Mouse (Mus musculus): ENCODE data around the gene Eml1.

Eml1 gene

DNA sequence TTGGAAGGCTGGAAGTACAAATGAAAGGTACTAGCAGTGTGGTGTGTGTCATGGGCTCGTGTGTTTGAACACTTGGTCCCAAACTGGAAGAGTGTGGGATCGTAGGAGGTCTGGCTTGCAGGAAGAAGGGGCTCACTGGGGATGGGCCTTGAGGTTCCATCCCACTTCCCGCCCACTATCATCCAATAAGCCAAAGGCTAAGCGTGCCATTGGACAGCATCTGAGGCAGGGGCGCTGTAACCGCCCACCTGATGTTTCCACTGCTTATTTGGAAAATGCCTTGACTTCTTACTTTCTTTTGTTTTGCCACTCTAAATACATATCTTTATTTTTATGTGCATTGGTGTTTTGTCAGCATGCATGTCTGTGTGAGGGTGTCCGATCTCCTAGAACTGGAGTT, 181.0 kb downstream of the Eml1 start:
- no peak for DNase-seq (ENCODE audit: low spot score)

DNA sequence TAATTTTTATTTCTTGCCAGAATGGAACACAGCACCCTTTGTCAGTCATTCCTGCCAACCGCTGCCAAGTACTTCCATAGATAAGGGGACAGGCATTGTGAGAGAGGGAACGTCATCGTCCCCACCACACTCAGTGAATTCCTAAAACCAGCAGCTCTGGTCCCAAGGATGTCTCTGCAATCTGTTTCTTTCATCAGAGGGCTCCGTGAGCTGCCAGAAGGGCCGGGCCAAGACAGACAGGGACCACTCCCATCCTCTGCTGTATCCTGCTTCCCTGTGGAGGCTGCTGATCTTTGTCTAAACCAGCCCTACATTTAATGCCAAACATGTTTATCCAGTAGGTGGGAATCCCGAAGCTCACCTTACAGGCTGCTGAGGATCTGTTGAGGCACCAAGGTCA, 182.3 kb downstream of the Eml1 start:
- DNase-seq (ENCODE audit: low spot score) = no peak

DNA sequence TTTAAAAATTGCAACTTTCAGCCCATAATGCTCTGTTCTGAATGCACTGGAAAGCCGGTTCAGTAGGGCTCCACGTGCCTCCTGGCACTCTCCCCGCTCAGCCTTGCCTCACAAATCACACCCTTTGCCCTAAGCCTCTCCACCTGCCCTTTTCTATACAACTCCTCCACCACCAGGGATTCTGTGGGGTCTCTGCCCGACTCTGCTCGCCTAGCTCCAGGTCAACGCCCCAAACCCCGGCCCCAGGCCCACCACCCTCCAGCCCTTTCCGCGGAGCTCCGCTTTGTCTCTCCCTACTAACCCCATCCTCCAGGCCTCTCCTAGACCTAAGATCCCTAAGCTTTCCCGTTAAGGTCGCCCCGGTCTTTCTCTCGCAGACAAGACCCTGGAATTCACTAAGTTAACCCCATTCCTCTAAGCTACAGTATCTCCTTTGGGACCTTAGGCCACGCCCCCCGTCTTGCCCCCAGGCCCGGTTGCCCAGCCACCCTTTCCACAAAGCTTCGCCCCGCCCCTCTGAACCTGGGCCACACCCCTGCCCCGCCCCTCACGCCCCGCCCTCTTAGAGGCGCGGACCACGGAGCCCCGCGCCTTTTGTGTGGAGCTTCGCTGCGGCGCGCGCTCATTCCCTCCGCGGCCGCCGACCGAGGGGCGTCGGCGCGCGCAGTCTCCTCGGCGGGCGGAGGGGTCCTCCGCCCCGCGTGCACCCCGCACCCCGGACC, 183.5 kb downstream of the Eml1 start, which contains the start of gene Evl:
TSS of gene Evl (plus strand) at position 601 of the 722 bp plus-strand sequence.
- DNase-seq (ENCODE audit: low spot score) = peak; percentile 55

DNA sequence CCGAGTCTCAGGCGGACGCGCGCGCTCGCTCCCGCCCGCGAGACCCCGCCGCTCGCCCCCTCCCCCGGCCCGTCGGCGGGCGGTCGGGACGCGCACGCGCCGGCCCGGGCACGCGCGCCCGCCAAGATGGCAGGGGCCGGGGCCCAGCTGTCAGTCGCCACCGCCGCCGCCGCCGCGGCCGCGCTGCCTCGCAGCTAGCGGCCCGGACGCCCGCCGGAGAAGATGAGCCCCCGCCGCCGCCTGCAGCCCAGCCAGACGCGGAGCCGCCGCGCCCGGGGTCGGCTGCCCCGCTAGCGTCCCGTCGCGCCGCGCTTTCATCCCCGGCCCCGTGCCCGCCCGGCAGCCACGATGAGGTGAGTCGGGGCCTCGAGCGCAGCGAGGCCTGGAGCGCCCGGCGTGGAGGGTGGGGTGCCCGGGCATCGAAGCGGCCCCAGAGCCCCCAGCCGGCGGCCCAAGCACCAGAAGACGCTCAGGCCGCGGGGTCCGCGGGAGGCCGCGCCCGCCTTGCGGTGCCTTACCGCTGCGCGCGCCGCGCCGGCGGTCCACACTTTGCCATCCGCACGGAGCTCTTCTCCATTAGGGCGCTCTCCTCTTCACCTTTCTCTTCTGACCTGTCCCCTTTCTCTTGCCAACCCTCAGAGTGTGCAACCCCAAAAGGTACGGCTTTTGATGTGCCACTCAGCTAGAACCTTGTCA, 184.3 kb downstream of the Eml1 start:
- DNase-seq (ENCODE audit: low spot score) = peak; percentile 24

DNA sequence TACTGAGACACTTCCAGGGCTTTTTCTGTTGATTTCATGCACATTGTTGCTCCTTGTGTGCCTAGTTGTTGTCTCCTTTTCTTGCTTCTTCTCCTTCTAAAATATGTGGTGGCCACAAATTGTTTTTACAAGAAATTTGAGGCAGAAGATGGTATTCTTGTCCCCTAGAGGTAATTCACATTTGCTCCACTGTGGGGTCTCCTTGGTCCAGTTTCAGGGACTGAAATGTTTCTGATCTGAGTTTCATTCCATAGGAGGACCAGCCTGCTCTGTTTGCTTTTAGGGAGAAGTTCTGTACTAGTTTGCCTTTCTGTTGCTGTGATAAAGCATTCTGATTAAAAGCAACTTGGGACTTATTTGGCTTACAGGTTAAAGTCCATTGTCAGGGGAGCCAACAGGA, 187.4 kb downstream of the Eml1 start:
- no peak for DNase-seq (ENCODE audit: low spot score)

DNA sequence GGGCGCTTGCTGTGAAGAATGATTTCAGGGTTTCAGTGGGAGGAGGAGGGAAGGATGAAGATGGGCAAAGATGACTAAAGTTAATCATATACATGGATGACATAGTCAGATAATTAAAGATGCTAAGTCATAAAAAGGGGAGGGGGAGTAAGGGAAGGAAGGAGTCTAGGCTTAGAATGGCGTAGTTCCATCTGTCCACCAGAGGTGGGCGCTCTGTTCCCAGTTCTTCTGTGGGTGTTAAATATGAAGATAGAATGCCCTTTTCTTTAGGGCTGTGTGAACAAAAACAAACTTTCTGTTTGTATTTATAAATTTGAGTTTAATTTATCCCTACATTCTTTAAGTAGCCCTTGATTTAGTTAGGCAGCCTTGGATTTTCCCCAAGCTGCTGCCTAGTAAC, 192.5 kb downstream of the Eml1 start:
- peak; percentile 40 for DNase-seq (ENCODE audit: low spot score)

DNA sequence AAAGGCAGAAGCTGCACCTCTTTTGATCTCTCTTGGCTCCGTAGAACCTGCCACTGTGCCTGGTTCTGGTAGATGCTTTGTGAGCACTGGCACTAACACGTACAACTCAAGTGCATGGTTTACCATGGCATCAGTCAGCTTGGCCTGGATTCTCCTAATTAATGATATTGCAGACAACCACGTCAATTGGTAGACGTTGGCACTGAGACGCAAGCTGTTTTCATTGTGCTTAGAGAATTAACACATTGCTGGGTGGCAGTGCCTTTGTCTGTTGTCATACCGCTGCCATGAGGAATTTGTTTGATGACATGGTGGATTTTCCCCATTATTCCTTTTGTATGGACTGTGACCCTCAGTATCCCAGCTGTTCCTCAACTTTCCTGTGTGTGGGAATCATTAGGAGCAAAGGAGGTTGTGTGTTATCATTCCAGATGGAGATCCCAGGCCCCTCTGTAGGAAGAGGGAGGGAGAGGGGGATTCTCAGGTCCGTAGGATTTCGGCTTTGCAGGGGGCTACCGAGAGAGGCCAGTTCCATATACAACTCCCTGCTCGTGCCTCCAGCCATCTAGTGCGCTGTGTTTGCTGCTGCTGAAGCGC, 194.3 kb downstream of the Eml1 start:
- no peak for DNase-seq (ENCODE audit: low spot score)

DNA sequence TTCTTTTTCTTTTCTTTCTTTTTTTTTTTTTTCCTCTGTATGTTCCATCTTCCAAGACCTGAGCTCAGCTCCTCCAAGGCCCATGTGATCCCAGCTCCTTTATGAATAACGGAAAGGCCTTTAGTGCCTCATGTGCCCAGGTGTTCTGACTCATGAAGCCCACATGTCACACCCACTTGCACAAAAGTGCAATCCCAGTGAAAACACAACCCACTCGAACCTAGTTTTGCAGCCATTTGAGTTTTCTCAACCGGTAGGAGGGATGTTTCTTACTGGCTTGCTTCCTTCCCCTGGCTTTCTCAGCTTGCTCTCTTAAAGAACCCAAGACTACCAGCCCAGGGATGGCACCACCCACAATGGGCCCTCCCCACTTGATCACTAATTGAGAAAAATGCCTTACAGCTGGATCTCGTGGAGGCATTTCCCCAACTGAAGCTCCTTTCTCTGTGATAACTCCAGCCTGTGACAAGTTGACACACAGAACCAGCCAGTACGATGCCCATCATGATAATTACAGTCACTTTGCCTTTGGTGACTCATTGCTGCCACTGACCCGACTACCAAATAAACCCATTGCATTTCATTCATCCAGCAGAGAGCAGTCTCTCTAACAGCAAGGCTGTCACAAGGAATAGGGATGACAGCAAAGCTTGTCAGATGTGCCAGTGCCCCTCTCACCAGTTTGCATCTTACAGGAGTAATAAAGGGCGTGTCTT, 208.6 kb downstream of the Eml1 start:
- no peak for DNase-seq (ENCODE audit: low spot score)

DNA sequence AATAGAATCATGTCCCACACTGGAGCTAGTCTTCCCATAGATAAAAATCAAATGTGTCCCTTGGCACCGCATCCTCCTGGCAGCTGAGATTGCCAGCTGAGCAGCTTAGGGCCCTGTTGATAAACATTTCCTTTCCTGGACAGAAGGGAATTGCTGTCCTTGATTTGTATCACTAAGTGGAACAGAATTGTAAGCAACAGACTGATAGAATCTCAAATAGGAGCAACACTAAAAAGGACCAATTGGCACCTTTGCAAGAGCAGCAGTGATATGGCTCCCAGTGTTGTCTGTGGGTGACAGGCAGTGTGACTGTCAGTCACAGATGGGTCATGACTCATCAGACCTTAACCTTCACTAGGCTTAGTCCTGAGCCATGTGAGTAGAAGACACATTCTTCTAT, 213.0 kb downstream of the Eml1 start:
- no peak for DNase-seq (ENCODE audit: low spot score)
